Mouse (Mus musculus) embryonic facial prominence, embryonic 14.5 days (tissue): Measurements from ENCODE around the gene Reep3. TPM values are rescaled to one million over a fixed set of nuclear protein-coding genes. Genes with fewer than 3 reads are reported as not detected.
A peak's percentile ranks its signal among the peaks of the same experiment; 100 is the strongest.

ENCODE experiments used
- ATAC-seq: fragments of 200-750 bp; cut with Nextera tagmentation; 2 replicates; pipeline ENCODE4 v1.8.0; 2017; ENCODE audit warnings: low read depth, moderate number of reproducible peaks, moderate TSS enrichment
- DNase-seq: peaks from one replicate; pipeline ENCODE4 v3.0.0-alpha.2; 2015; ENCODE audit warnings: low spot score
- H3K27ac ChIP-seq: fragments of 300-500 bp; sonication (generic); replicated peaks from 2 replicates; pipeline ENCODE4 v1.5.1; 2014; ENCODE audit warnings: low read depth, mild to moderate bottlenecking, low read length, moderate library complexity
- H3K27me3 ChIP-seq: fragments of 300-500 bp; sonication (generic); replicated peaks from 2 replicates; pipeline ENCODE4 v1.6.1; 2014; ENCODE audit warnings: low read length; ENCODE audit not compliant: control insufficient read depth, insufficient read depth
- H3K36me3 ChIP-seq: fragments of 300-500 bp; sonication (generic); 2 replicates; pipeline ENCODE4 v1.6.1; 2014; ENCODE audit warnings: low read length, mixed read lengths; ENCODE audit not compliant: control insufficient read depth, insufficient read depth
- H3K4me1 ChIP-seq: fragments of 300-500 bp; sonication (generic); 2 replicates; pipeline ENCODE4 v1.6.1; 2014; ENCODE audit warnings: antibody characterized with exemption, low read length; ENCODE audit not compliant: control insufficient read depth, insufficient read depth
- H3K4me2 ChIP-seq: fragments of 300-500 bp; sonication (generic); 2 replicates; pipeline ENCODE4 v1.6.1; 2014; ENCODE audit warnings: low read depth, mild to moderate bottlenecking, low read length, moderate library complexity, mixed read lengths
- H3K4me3 ChIP-seq: fragments of 300-500 bp; sonication (generic); 2 replicates; pipeline ENCODE4 v1.5.1; 2014; ENCODE audit warnings: low read depth, mild to moderate bottlenecking, low read length
- H3K9ac ChIP-seq: fragments of 300-500 bp; sonication (generic); 2 replicates; pipeline ENCODE4 v1.6.1; 2014; ENCODE audit warnings: low read depth, mild to moderate bottlenecking, low read length, moderate library complexity, mixed read lengths
- H3K9me3 ChIP-seq: fragments of 300-500 bp; sonication (generic); 2 replicates; pipeline ENCODE4 v1.6.1; 2016; ENCODE audit warnings: low read length; ENCODE audit not compliant: control insufficient read depth
- WGBS: fragments of 180-500 bp; shearing (Covaris S2); extraction: QIAGEN DNeasy Blood & Tissue Kit; methylation state at CpG from one replicate; pipeline ENCODE4 v1.1.7; 2014; 5-methylcytosine and 5-hydroxymethylcytosine counted together
- polyA plus RNA-seq: library from polyadenylated mRNA; unstranded; fragments of >200 nt; fragmentation: Nextera tagmentation; extraction: Ambion mirVana; gene quantifications from 2 replicates; pipeline ENCODE4 v1.2.1, GENCODE M21; 2014

Reep3 gene
- polyA plus RNA-seq, 1 experiment from 2014 or later, result 39.6 TPM

DNA sequence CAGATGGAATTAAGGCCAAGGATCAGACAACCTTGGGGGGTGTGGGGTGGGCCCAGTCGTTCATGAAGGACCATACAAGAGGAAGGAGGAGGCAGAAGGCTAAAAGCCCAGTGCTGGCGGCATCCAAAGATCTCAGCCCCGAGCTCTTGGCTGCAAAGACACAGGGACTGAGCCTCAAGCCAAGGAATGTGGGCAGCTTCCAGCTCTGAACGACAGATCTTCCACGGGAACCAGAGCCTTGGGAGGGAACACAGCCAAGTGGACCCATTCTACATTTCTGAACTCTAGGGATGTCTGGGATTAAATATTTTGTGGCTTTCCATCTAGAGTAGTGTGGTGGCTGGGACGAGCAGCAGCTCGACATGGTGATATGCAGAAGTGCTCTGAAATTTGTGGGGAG lies 38.4 kb downstream of the Reep3 start:
- WGBS, result 41% methylated on average over 7 of the region's 7 CpGs
- peaks cover 50% of the 10 kb centered on the region for H3K4me1 ChIP-seq

DNA sequence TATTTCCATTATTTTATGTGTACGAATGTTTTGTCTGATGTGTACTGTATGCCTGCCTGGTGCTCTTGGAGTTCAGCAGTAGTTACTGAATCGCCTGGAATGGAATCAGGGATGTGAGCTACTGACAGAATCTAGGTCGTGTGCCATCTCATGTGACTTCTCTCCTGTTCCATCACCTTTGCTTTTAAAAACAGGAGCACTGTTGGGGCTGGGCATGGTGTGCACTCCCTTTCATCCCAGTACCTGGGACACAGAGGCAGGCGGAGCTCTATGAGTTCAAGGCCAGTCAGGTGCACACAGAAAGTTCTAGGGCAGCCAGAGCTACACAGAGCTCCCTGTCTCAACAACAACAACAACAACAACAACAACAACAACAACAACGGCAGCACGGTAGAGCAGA lies 39.0 kb downstream of the Reep3 start:
- H3K36me3 ChIP-seq, result 0 out of 2 replicates have a peak, but pooled peaks cover 2% of the 10 kb centered on the region
- no peaks in the 10 kb centered on the region for H3K27me3 ChIP-seq
- H3K4me1 ChIP-seq, result peaks cover 56% of the 10 kb centered on the region
- H3K9me3 ChIP-seq, result no peaks in the 10 kb centered on the region
- 88% methylated on average over 6 of the region's 6 CpGs for WGBS
- DNase-seq, result no peak
- H3K9ac ChIP-seq, result no peak overlapping the region
- H3K4me2 ChIP-seq, result no peak overlapping the region
- no peak for ATAC-seq
- 0 out of 2 replicates have a peak overlapping the region, but pooled peaks have one; percentile 40 for H3K27ac ChIP-seq
- H3K4me3 ChIP-seq, result no peak overlapping the region

More for the DNA sequence above, 38.4 kb downstream of the Reep3 start:
- peak; percentile 28; the same call in 1 of the 2 replicates for ATAC-seq
- Histone ChIP-seq H3K4me2 (no peak overlapping the region; the same call in 1 of the 2 replicates), H3K27me3 (no peaks in the 10 kb centered on the region), H3K36me3 (0 out of 2 replicates have a peak, but pooled peaks cover 3% of the 10 kb centered on the region), H3K4me3 (no peak overlapping the region), H3K27ac (peak overlapping the region; percentile 40; the same call in 1 of the 2 replicates), H3K9me3 (no peaks in the 10 kb centered on the region), H3K9ac (no peak overlapping the region)
- peak; percentile 79 for DNase-seq

- DNase-seq, result no peak
- no peaks in the 10 kb centered on the region for H3K27me3 ChIP-seq
- peak overlapping the region; percentile 67 for H3K27ac ChIP-seq
- no peak overlapping the region for H3K9ac ChIP-seq
- no peak overlapping the region for H3K4me2 ChIP-seq
- no peak overlapping the region for H3K4me3 ChIP-seq
- no peaks in the 10 kb centered on the region for H3K36me3 ChIP-seq
- H3K4me1 ChIP-seq, result peaks cover 61% of the 10 kb centered on the region
- no peaks in the 10 kb centered on the region for H3K9me3 ChIP-seq
- ATAC-seq, result no peak
These were observed 39.5 kb downstream of the Reep3 start for GRCm38 (mm10) chr10:67057208-67057607.

- ATAC-seq (peak; percentile 44), DNase-seq (peak; percentile 90)
- Histone ChIP-seq H3K36me3 (no peaks in the 10 kb centered on the region), H3K27me3 (no peaks in the 10 kb centered on the region), H3K9ac (no peak overlapping the region), H3K4me1 (peaks cover 62% of the 10 kb centered on the region), H3K4me3 (no peak overlapping the region), H3K4me2 (peak overlapping the region; percentile 28; the same call in 1 of the 2 replicates), H3K27ac (peak overlapping the region; percentile 67), H3K9me3 (no peaks in the 10 kb centered on the region)
- WGBS, result 35% methylated on average over 17 of the region's 17 CpGs
These were observed 40.6 kb downstream of the Reep3 start for GRCm38 (mm10) chr10:67055867-67056856.

- DNase-seq (peak; percentile 50), ATAC-seq (no peak)
- Histone ChIP-seq H3K4me3 (no peak overlapping the region), H3K9me3 (no peaks in the 10 kb centered on the region), H3K27me3 (no peaks in the 10 kb centered on the region), H3K9ac (no peak overlapping the region), H3K36me3 (no peaks in the 10 kb centered on the region), H3K4me2 (no peak overlapping the region), H3K27ac (peak overlapping the region; percentile 8), H3K4me1 (peaks cover 59% of the 10 kb centered on the region)
- WGBS, result 19% methylated on average over 9 of the region's 9 CpGs
These were observed 43.3 kb downstream of the Reep3 start for GRCm38 (mm10) chr10:67053475-67053874.

DNA sequence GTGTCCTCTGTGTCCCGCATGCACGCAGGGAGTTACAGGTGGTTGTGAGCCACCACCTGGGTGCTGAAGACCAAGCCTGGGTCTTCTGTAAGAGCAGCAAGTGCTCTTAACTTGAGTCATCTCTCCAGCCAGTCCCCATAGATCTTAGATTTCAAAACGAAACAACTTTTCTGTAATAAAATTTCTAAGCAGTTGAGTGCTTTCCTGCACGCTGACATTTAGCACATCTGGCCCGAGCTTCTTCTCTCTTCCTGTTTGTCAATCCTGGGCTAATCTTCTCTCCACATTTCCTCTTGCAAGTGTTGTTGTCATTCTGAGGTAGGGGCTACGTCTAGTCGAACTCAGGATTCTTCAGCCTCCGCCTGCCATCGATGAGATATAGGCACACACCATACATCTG lies 44.3 kb downstream of the Reep3 start:
- no peak for ATAC-seq

GRCm38 (mm10) chr10:67051466-67051865 lies 45.3 kb downstream of the Reep3 start:
- H3K4me3 ChIP-seq, result no peak overlapping the region
- peak; percentile 50 for DNase-seq
- WGBS, result 43% methylated on average over 5 of the region's 5 CpGs

More for the DNA sequence above, 44.3 kb downstream of the Reep3 start:
- H3K9ac ChIP-seq, result no peak overlapping the region
- H3K27ac ChIP-seq, result 0 out of 2 replicates have a peak overlapping the region, but pooled peaks have one; percentile 8
- DNase-seq, result no peak
- H3K36me3 ChIP-seq, result no peaks in the 10 kb centered on the region
- WGBS, result 64% methylated on average over 9 of the region's 9 CpGs
- H3K27me3 ChIP-seq, result no peaks in the 10 kb centered on the region
- no peak overlapping the region for H3K4me2 ChIP-seq
- no peaks in the 10 kb centered on the region for H3K9me3 ChIP-seq
- H3K4me3 ChIP-seq, result no peak overlapping the region
- peaks cover 57% of the 10 kb centered on the region for H3K4me1 ChIP-seq

DNA sequence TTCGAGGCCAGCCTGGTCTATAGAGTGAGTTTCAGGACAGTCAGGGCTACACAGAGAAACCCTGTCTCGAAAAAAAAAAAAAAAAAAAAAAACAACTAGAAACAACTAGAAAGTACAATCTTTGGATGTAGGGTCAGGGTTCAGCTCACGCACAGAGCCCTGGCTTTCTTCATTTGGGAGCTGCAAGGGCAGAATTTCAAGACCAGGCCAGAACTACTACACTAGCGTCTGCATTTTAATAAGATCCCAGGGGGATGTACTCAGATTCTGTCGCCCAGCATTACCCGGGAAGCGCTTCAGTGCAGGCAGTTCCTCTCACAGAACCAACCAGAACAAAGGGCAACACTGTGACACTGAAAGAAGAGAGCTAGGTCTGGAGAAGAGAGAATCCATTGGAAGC lies 46.0 kb downstream of the Reep3 start:
- 58% methylated on average over 6 of the region's 7 CpGs for WGBS
- Histone ChIP-seq H3K36me3 (no peaks in the 10 kb centered on the region), H3K4me2 (no peak overlapping the region), H3K9ac (no peak overlapping the region), H3K4me1 (peaks cover 47% of the 10 kb centered on the region), H3K27ac (no peak overlapping the region), H3K27me3 (no peaks in the 10 kb centered on the region), H3K4me3 (no peak overlapping the region), H3K9me3 (no peaks in the 10 kb centered on the region)
- no peak for ATAC-seq
- no peak for DNase-seq

More at GRCm38 (mm10) chr10:67051466-67051865, 45.3 kb downstream of the Reep3 start:
- Histone ChIP-seq H3K36me3 (no peaks in the 10 kb centered on the region), H3K27ac (no peak overlapping the region), H3K4me2 (no peak overlapping the region), H3K4me1 (peaks cover 52% of the 10 kb centered on the region), H3K9me3 (no peaks in the 10 kb centered on the region), H3K27me3 (no peaks in the 10 kb centered on the region), H3K9ac (no peak overlapping the region)
- ATAC-seq, result no peak
